Mouse (Mus musculus) testis, adult 2 months (tissue): ENCODE data around the gene Naa60. TPM values are rescaled to one million over a fixed set of nuclear protein-coding genes. Genes with fewer than 3 reads are reported as not detected.

ENCODE experiments used
- H3K27ac ChIP-seq: fragments of 200-500 bp; 2 replicates; pipeline ENCODE4 v1.5.1; 2012; ENCODE audit warnings: low read depth, low read length; ENCODE audit not compliant: control insufficient read depth, insufficient read depth
- H3K27me3 ChIP-seq: fragments of 200-500 bp; 2 replicates; pipeline ENCODE4 v1.6.1; 2012; ENCODE audit warnings: mild to moderate bottlenecking, low read length, moderate library complexity; ENCODE audit not compliant: control insufficient read depth, insufficient read depth
- H3K36me3 ChIP-seq: fragments of 200-500 bp; 2 replicates; pipeline ENCODE4 v1.6.1; 2012; ENCODE audit warnings: mild to moderate bottlenecking, low read length; ENCODE audit not compliant: control insufficient read depth, insufficient read depth
- H3K4me1 ChIP-seq: fragments of 200-500 bp; 2 replicates; pipeline ENCODE4 v1.6.1; 2012; ENCODE audit warnings: low read length; ENCODE audit not compliant: control insufficient read depth, insufficient read depth
- H3K4me3 ChIP-seq: fragments of 200-500 bp; 2 replicates; pipeline ENCODE4 v1.5.1; 2012; ENCODE audit warnings: low read depth, mild to moderate bottlenecking, low read length, moderate library complexity, mixed read lengths; ENCODE audit not compliant: control insufficient read depth
- CTCF ChIP-seq: fragments of 200-500 bp; IDR thresholded peaks from 2 replicates; pipeline ENCODE4 v1.5.1; 2012; ENCODE audit warnings: low read depth, mild to moderate bottlenecking, inconsistent platforms, low read length, moderate library complexity; ENCODE audit not compliant: control insufficient read depth, insufficient read depth, insufficient replicate concordance
- POLR2A ChIP-seq: fragments of 200-500 bp; IDR thresholded peaks from 2 replicates; pipeline ENCODE4 v1.6.1; 2012; ENCODE audit warnings: low read depth, mild to moderate bottlenecking, inconsistent platforms, low read length, moderate library complexity; ENCODE audit not compliant: control insufficient read depth
- polyA plus RNA-seq: library from polyadenylated mRNA; depleted of rRNA; stranded (reverse); fragments of >200 nt; gene quantifications from 2 replicates; pipeline ENCODE4 v1.2.3, GENCODE M21; 2012

The Naa60 gene
- polyA plus RNA-seq, 1 experiment = 130 TPM

DNA sequence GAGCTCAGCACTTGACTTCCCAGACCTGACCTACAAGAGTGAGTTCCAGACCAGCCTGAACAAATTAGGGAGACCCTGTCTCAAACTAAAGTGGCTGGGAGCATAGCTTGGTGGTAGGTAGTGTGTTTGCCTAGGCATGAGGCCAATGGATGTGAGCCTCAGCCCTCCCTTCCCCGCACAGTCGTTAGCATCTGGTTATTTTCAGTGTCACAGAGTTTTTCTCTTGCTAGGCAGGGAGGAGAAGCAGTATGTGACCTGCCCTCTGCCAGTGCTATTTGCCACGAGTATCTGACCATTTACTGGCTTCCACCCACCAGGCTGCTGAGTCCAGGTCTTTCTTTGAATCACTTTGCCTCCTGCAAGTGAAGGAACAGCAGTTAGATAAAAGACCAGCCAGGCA is 21.6 kb downstream of the Naa60 start:
- H3K4me1 ChIP-seq = peaks cover 3% of the 10 kb centered on the region; the same call in 1 of the 2 replicates
- no peaks in the 10 kb centered on the region for H3K27me3 ChIP-seq
- TF ChIP-seq POLR2A = no peak
- no peak for TF ChIP-seq CTCF
- H3K27ac ChIP-seq = no peak overlapping the region
- no peak overlapping the region for H3K4me3 ChIP-seq
- peaks cover 1% of the 10 kb centered on the region; the same call in 1 of the 2 replicates for H3K36me3 ChIP-seq

DNA sequence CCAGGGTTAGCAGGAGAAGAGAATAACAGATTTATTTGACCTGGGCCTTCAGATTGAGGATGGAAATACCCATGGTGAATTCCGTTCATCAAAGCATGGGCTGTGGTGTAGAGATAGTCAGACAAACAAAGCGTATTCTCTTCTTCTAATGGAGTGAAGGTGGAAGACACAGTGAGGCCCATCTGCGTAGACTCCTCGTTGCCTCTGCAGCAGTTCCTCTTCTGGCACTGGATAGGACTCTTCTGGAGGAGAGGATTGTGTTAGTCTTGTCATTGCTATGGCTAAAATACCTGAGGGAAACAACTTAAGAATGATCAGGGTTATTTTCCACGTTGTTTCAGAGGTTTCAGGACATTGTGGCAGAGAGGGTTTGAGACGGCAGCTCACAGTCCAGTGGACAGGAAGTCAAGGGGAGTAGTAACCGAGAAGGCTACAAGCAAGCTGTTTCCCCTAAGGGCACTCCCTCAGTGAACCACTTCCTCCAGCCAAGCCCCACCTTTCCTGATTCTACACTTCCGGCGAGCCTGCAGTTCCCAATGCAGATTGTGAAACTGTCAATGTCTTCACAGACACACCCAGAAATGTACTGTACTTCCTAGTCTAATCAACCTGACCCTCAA is 23.1 kb downstream of the Naa60 start:
- Histone ChIP-seq H3K27ac (peak overlapping the region; percentile 39), H3K4me1 (peaks cover 3% of the 10 kb centered on the region; the same call in 1 of the 2 replicates), H3K4me3 (no peak overlapping the region), H3K36me3 (peaks cover 1% of the 10 kb centered on the region; the same call in 1 of the 2 replicates), H3K27me3 (no peaks in the 10 kb centered on the region)
- no peak for TF ChIP-seq POLR2A
- no peak for TF ChIP-seq CTCF

DNA sequence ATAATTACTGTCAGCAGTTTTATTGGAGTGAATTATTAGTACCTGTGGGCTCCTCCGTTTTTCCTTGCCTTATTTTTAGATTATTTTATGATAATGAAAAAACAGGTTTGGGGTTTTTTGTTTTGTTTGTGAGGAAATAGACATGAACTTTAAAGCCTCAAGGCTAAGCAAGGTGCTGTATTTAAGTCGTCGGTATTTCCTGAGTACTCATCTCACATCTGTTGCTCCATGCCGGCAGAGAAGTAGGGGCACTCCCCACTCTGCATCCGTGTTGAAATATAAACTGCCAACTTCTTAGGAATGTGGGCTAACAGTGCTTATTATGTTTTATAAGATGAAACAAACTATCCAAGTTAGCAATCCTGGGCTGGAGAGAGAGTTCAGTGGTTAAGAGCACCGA is 23.9 kb downstream of the Naa60 start:
- Histone ChIP-seq H3K27me3 (no peaks in the 10 kb centered on the region), H3K36me3 (peaks cover 1% of the 10 kb centered on the region; the same call in 1 of the 2 replicates), H3K4me1 (peaks cover 3% of the 10 kb centered on the region; the same call in 1 of the 2 replicates), H3K27ac (no peak overlapping the region), H3K4me3 (no peak overlapping the region)
- TF ChIP-seq CTCF (no peak), POLR2A (no peak)

DNA sequence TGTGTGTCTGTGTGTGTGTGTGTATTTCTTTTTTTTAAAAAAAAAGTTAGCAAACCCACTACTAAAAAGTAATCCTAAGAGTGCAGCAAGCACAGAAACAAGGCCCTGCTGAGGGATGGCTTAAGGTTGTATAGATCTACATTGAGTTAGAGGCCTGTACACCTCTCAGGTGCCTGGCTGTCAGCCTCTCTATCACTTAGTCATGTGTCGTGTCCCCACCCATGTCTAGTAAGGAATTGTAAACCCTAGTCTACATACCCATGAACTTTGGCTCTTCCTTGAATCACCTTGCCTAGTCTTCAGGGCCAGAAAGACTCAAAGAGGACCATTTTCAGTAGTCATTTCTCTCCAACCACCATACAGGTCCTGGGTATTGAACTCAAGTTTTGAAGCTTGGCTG is 24.4 kb downstream of the Naa60 start:
- TF ChIP-seq CTCF (no peak), POLR2A (no peak)
- H3K36me3 ChIP-seq = peaks cover 1% of the 10 kb centered on the region; the same call in 1 of the 2 replicates
- H3K4me1 ChIP-seq = peaks cover 3% of the 10 kb centered on the region; the same call in 1 of the 2 replicates
- H3K27ac ChIP-seq = no peak overlapping the region
- H3K4me3 ChIP-seq = no peak overlapping the region
- H3K27me3 ChIP-seq = no peaks in the 10 kb centered on the region

DNA sequence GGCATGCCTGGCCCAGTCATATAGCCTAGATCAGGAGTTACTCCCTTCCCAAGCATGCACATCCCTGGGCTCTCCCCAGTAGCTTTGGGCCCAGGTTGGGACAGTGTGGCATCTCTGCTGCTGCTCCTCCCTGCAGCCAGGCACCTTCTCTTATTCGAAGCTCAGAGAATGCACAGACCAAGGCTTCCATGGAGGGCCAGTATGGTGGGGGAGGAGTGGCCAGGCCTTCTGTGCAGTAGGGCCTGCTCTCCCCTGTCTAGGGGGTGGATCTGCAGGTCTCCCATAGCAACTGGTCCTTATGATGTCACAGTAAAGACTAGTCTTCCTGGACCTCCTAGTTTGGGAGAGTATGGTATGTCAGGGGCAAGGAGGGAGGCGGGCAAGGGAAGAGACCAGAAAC is 35.3 kb downstream of the Naa60 start:
- H3K36me3 ChIP-seq = no peaks in the 10 kb centered on the region
- TF ChIP-seq CTCF (no peak), POLR2A (peak; percentile 77; the same call in 1 of the 2 replicates)
- H3K4me1 ChIP-seq = no peaks in the 10 kb centered on the region
- peak overlapping the region; percentile 87 for H3K4me3 ChIP-seq
- no peaks in the 10 kb centered on the region for H3K27me3 ChIP-seq
- peak overlapping the region; percentile 90 for H3K27ac ChIP-seq

DNA sequence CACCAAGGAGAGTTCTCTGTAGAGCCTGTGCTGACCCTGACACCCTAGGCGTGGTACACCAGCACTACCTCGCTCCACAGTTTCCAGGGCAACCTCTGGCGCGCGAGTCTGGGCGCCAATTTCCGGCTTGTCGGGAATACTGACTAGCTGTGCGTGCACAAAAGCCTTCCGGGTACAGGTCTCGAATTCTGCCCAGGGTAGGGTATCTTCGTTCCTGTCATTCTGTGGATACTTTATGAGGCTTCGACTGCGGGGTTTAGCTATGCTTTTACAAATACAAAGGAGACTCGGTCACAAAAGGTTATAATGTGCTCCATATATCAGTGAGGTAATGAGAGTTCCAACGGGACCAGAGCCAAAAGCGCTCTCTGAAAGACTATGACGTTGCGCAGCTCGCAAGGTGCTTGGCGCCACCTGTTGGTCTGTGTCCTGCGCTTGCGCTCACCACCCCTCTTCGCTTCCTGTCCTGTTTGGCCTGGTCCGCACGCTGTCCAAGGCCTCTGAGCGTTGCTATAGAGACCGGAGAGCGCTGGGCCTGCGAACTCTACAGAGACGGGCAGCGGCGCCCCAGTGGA is 36.4 kb downstream of the Naa60 start, which contains the start of the genes 1700037C18Rik and Cluap1:
Gene 1700037C18Rik (minus strand): TSS at position 153 of the 575 bp plus-strand sequence.
Gene Cluap1 (plus strand): TSS at position 265 of the 575 bp plus-strand sequence.
- peak within 1 kb of the TSS; percentile 96 for H3K4me3 ChIP-seq
- H3K36me3 ChIP-seq = no peaks in the 10 kb centered on the region
- no peaks in the 10 kb centered on the region for H3K4me1 ChIP-seq
- H3K27ac ChIP-seq = peak within 1 kb of the TSS; percentile 93
- TF ChIP-seq POLR2A = peak; percentile 67
- TF ChIP-seq CTCF = peak; percentile 66; the same call in 1 of the 2 replicates
- no peaks in the 10 kb centered on the region for H3K27me3 ChIP-seq

DNA sequence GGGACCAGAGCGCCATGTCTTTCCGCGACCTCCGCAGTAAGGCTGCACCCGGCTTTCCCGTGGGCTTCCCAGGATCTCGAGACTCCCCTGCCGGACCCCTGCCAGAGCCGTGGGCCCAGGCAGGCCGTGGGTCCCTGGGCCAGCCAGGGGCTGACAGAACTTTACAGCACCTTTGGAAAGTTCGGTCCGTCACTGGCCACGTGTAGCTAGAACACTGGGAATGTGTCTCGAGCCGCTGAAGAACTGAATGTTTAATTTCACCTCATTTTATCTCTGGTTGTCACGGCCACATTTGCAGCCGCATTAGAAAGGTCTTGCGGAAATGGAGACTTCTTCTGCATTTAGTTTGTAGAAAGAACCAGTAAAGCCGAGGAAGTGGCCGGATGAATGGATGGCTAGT is 36.9 kb downstream of the Naa60 start:
- Histone ChIP-seq H3K4me1 (no peaks in the 10 kb centered on the region), H3K27me3 (no peaks in the 10 kb centered on the region), H3K36me3 (no peaks in the 10 kb centered on the region), H3K4me3 (peak overlapping the region; percentile 96), H3K27ac (peak overlapping the region; percentile 93)
- no peak for TF ChIP-seq CTCF
